ENCODE assay signal across 21 mouse cellular contexts in genomic region chr5:34924519-34924918, GRCm38 (mm10). TPM values are rescaled to one million over a fixed set of nuclear protein-coding genes. Genes with fewer than 3 reads are reported as not detected.
DNase-seq lines count a peak whose midpoint lies in the region; ATAC-seq and TF ChIP-seq lines count a peak whose summit lies in the region.
"Had no signal": no experiment of that assay in that cellular context is flagged by ENCODE, and none has a peak within 500 bp of the region (broad histone marks: within the 10 kb centered on the region; RNA-seq: fewer than 3 reads in every experiment).

No protein-coding gene starts in this region.

- no peak overlapping the region for H3K9ac ChIP-seq in liver, postnatal 0 days (replicated peaks)
- H3K9ac ChIP-seq: embryonic facial prominence, embryonic 15.5 days; hindbrain, embryonic 13.5 days; lung, embryonic 14.5 days; neural tube, embryonic 12.5 days had no signal

- DNase-seq in ovary, postnatal 36 days (ENCODE audit: low spot score) = peak; percentile 38
- DNase-seq in ovary, postnatal 10 days (ENCODE audit: low spot score) = no peak
- peak; percentile 58 for DNase-seq in liver
- DNase-seq in liver, postnatal 0 days = peak; percentile 62
- peak; percentile 62 to 81 for DNase-seq in spleen, postnatal 36 days (ENCODE audit: low spot score in 2 of 2)
- DNase-seq in layer of hippocampus, postnatal 10 days (ENCODE audit: low spot score in 2 of 2) = no peak
- no peak for DNase-seq in c-Kit-positive CD71-positive TER-119-positive erythroid progenitor cells, embryonic 14.5 days (ENCODE audit: low spot score)
- DNase-seq: heart, adult 2 months; kidney, postnatal 10 days; layer of hippocampus, postnatal 36 days; lung, embryonic 14.5 days; retina, postnatal 1 day; thymus, postnatal 14 days had no signal

- H3K4me3 ChIP-seq in liver, postnatal 0 days (ENCODE audit: low read depth, low read length) = no peak overlapping the region
- H3K4me3 ChIP-seq: embryonic facial prominence, embryonic 15.5 days; heart, adult 2 months; hindbrain, embryonic 13.5 days; limb, embryonic 10.5 days; neural tube, embryonic 12.5 days had no signal

- H3K4me1 ChIP-seq in liver, postnatal 0 days (ENCODE audit: insufficient read depth) = peaks cover 29% of the 10 kb centered on the region
- H3K4me1 ChIP-seq: embryonic facial prominence, embryonic 15.5 days; limb, embryonic 10.5 days had no signal

- no peaks in the 10 kb centered on the region for H3K27me3 ChIP-seq in liver, postnatal 0 days (ENCODE audit: insufficient read depth, low read length)
- H3K27me3 ChIP-seq: embryonic facial prominence, embryonic 15.5 days; hindbrain, embryonic 13.5 days; neural tube, embryonic 12.5 days had no signal

- peak overlapping the region; percentile 90 for H3K27ac ChIP-seq in liver, postnatal 0 days (ENCODE audit: low read depth)
- H3K27ac ChIP-seq: embryonic facial prominence, embryonic 15.5 days; heart, adult 2 months; hindbrain, embryonic 13.5 days; limb, embryonic 10.5 days; macrophage; neural tube, embryonic 12.5 days had no signal

- peak; percentile 78 for ATAC-seq in liver, postnatal 0 days
- ATAC-seq: CD4-positive, CD25-positive, alpha-beta regulatory T cell, adult 4 months; forebrain, embryonic 14.5 days; intestine, embryonic 16.5 days had no signal

- peak overlapping the region; percentile 35 for H3K4me2 ChIP-seq in liver, postnatal 0 days (ENCODE audit: low read depth, low read length)
- H3K4me2 ChIP-seq: embryonic facial prominence, embryonic 15.5 days; hindbrain, embryonic 13.5 days; lung, embryonic 14.5 days; neural tube, embryonic 12.5 days had no signal

- TF ChIP-seq EP300 in liver, postnatal 0 days (IDR thresholded peaks at IDR 0.05; ENCODE audit: low read depth) = peak; percentile 92

- 0 out of 2 replicates have a peak, but pooled peaks cover 8% of the 10 kb centered on the region for H3K36me3 ChIP-seq in liver, postnatal 0 days (replicated peaks; ENCODE audit: insufficient read depth, low read length)

- no peak for TF ChIP-seq CTCF in liver, postnatal 0 days (IDR thresholded peaks at IDR 0.05; ENCODE audit: low read depth)

- WGBS in liver, postnatal 0 days (ENCODE audit: insufficient replicate concordance) = 60% methylated on average over 7 of the region's 7 CpGs

- H3K9me3 ChIP-seq in liver, postnatal 0 days (ENCODE audit: low read length) = no peaks in the 10 kb centered on the region
- H3K9me3 ChIP-seq: embryonic facial prominence, embryonic 15.5 days; hindbrain, embryonic 13.5 days; limb, embryonic 10.5 days; neural tube, embryonic 12.5 days had no signal

RNA-seq across cellular contexts. Expression of gene Msantd1, which starts 16.7 kb away (rescaled TPM):
- polyA plus RNA-seq in liver, postnatal 0 days (2015; fragmentation: Nextera tagmentation; extraction: Ambion mirVana) = 0.05 and 0.22 TPM in 2 replicates
- total RNA-seq in layer of hippocampus, postnatal 10 days (2021) = 10 to 100 TPM; 10.2 to 10.9 TPM

RNA-seq across cellular contexts. Expression of gene Rgs12, which starts 24.7 kb away (rescaled TPM):
- 6.9 and 7.3 TPM in 2 replicates for polyA plus RNA-seq in liver, postnatal 0 days (2015; fragmentation: Nextera tagmentation; extraction: Ambion mirVana)
- 10 to 100 TPM; 48.3 to 48.6 TPM for total RNA-seq in layer of hippocampus, postnatal 10 days (2021)

Comparison
In these comparisons a context has a peak if more than half of its experiments do, and no peak if none do; other contexts are left out.
1. DNase-seq: peak in ovary, postnatal 36 days (single experiment), liver (single experiment), liver, postnatal 0 days (single experiment) and spleen, postnatal 36 days (2 of 2); none in ovary, postnatal 10 days (single experiment), layer of hippocampus, postnatal 10 days (0 of 2) and c-Kit-positive CD71-positive TER-119-positive erythroid progenitor cells, embryonic 14.5 days (single experiment).